Mouse (Mus musculus) liver, adult (tissue): ENCODE results near the gene Aoc2.

Experiments
- GATA4 ChIP-seq: IDR thresholded peaks from 2 replicates; pipeline ENCODE4 v1.6.1; 2014; ENCODE audit warnings: mild to moderate bottlenecking, low read length; ENCODE audit not compliant: insufficient replicate concordance

Gene Aoc2

DNA sequence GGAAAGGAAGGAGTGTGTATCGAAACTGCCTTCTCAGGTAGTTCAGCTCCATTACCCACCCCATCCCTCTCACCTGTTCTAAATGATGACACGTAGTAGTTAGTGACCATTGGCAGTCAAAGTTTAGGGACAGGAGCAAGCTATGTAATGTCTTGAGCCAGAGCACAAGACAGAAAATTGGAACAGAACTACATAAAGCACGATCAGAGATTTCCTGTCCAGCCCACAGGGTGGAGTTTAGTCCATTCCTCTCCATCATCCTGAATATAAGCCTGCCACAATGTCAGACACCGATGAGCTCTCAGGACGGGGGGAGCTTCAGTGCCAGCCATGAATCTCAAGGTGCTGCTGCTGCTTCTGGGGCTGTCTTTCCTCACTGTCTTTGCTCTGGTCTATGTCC lies at the start of gene Aoc2:
Gene Aoc2 (plus strand): TSS at position 301 of the 400 bp plus-strand sequence.
- TF ChIP-seq GATA4 = no peak

DNA sequence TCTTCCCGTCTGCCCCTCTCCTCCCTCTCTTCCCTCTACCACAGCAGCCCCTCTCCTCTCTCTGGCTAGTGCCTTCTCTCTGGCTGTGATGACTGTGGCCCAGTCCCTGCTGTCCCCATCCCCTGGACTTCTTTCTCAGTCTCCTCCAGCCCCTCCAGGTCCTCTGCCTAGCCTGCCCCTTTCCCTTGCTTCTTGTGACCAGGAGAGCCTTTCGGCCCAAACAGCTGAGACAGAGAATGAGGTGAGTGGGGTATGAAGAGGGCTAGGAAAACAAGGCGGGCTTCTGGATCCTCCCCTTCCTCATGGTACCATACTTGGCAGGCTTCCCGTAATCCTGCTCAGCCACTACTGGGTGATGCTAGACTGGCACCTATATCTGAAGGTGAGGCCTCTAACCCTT lies 49.6 kb upstream of the Aoc2 start:
- TF ChIP-seq GATA4 = no peak

DNA sequence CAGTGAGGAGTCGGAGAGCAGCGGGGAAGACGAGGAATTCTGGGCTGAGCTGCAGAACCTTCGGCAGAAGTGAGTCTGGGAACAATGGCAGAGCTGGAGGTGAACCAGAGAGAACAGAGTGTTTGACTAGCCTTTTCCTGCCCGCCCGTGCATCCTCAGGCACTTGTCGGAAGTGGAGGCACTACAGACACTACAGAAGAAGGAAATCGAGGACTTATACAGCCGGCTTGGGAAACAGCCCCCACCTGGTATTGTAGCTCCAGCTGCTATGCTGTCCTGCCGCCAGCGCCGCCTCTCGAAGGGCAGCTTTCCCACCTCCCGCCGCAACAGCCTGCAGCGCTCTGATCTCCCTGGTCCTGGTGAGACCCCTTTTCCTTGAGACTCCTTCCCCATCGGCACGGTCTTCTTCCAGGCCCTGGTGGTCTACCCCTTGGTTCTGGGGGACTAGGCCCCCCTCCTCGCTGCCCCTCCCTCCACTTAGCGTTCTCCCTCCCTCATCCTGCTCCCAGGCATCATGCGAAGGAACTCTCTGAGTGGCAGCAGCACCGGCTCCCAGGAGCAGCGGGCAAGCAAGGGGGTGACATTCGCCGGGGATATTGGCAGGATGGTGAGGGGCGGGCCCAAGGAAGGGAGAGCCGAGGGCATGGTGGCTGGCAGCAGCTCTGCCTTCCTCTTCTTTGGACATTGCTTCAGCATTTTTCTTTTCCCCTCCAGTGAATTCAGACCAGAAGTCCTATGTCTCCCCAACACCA lies 48.4 kb upstream of the Aoc2 start:
- no peak for TF ChIP-seq GATA4

DNA sequence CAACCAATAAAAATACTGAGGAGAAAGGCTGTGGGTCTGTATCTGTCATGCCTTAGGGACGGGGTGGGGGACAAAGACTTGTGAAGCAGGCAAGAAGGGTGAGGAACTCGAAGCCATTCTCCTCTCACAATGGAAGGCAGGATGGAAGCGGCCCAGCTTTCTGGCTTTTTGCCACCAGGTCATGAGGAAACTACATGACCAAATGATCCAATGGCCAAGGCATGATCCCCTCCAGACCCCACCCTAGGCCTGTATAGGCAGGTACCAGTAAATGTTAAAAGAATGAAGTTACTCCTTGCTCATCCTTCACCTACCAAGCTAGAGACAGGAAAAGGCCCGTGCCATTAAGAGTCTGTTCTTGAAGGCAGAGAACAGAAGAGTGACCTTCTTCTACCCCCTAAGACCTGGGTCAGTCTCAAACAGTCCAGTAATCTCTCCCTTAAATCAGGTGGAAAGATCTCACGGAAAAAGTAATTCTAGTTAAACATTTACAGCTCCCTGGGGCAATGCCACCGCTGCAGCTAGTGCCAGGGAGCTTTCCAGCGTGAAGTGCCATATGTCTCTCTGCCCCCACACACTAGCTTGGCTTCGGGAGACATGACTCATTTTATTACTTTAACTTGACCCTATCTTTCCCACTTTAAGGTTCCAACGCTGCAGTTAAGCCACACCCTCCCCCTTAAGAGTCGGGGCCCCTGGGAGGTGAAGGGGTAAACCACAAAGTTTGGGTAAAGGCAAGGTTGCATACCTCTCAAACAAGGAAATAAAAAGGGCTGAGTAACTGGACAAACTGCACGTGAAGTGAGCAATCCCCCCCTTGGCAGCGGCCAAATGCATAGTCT lies 47.3 kb upstream of the Aoc2 start:
- TF ChIP-seq GATA4 = peak; percentile 64

DNA sequence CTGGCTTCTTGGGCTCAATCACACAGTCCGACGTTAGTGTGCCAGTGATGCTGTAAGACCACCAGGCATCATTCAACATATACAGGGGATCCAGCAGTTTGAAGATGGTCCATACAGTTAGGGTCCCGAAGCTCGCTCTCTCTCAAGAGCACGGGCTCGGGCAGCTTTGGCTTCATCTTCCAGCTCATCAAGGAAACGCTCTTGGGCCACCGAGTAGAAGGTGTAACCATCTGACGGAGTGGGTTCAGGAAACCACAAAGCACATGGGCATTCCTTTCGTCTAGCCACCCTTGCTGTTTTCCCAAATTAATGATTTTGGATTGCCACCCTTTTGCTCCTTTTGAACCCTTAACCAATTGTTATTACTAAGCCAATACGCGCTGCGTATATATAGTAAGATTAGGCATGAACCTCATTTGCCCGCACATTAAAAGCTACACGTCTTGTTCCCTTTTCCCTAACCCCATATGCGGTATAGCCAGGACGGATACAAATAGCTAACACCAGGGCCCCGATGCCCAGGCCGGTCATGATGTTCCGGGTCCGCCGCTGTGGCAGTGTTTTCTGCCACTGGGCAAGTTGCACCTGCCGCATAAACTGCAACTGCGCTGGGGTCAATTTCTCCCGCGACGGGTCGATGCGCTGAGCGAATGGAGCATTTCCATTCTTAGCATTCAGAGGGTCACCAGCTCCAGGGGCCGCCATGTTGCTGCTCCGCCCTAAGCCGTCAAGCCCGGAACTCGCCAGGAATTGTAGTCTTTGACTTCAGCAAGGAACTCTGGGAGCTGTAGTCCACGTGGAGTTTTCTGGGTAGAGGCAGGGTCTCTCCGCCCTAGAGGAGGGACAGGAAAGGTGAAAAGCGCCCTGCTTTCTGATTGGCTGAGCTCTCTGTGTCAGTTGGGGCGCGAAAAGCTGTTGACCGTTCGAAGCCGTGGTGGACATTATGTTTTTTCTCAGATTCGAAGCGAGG lies 46.4 kb upstream of the Aoc2 start, which contains the start of the genes Cntd1 and Coa3:
Gene Cntd1 (plus strand): TSS at position 790 of the 970 bp plus-strand sequence.
Gene Coa3 (minus strand): TSS at position 892 of the 970 bp plus-strand sequence.
- no peak for TF ChIP-seq GATA4

DNA sequence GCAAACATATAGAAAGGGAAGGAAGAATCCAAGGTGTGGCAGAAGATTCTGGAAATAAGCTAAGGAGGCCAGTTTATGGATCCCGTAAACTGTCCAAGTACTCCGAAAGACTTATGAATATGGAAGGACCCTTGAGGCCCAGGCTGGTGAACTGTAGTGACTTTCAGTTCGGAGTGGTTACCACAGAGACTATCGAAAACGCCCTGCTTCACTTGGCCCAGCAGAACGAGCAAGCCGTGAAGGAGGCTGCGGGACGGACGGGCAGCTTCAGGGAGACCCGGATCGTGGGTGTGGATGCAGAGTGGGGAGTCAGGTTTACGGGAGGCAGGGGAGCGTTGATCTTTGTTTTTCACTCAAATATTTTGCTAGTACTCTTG lies 45.7 kb upstream of the Aoc2 start:
- TF ChIP-seq GATA4 = no peak

DNA sequence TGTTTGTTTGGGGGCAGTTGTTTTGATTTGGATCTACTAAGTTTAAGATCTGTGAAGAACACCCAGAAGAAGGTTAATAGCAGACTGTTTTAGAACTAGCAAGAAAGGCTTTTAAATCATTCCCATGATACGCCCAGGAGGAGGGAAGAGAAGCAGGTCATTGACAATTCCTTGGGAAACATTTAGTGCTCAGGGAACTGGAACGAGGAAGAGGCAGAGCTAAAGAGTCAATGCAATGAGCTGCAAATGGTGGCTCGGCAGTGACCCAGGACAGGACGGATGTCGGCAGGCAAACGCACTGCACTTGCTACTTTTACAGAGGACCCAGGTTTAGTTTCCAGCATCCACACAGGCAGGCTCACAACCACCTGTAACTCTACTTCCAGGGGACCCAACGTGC lies 44.0 kb upstream of the Aoc2 start:
- no peak for TF ChIP-seq GATA4

DNA sequence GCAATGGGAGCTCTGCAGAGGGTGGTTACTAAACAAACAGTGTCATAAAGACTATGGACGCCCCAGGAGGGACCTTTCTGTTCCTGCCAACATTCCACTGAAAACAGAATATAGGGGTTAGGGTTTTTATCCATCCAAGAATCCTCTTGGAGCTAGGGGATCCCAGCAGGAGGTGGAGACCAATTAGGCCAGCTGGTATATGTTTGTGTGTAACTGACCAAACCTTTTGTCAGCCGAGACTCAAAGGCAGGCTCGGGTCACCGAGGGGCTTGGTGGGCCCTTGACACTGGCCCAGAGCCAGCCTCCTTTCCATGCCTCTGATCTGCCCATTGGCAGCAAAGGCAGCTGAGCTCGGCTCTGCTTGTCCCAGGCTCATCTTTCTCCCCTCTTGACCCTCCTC lies 42.0 kb upstream of the Aoc2 start:
- TF ChIP-seq GATA4 = no peak

DNA sequence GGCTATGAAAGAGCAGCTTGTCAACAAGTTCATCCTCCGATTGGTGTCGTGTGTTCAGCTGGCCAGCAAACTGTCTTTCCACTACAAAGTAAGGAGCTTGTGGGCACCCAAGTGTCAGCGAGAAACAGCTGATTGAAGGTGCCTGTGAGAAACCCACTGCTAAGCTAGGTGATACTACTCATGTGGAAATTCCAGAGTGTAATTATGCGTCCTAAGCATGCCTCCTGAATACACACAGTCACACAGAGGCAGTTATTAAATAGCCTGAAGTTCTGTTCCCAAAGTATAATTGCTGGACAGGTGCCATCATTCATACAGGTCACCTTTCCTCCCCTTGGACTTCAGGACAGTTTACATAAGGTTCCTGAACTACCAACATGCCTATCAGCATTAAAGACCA lies 41.1 kb upstream of the Aoc2 start:
- no peak for TF ChIP-seq GATA4

DNA sequence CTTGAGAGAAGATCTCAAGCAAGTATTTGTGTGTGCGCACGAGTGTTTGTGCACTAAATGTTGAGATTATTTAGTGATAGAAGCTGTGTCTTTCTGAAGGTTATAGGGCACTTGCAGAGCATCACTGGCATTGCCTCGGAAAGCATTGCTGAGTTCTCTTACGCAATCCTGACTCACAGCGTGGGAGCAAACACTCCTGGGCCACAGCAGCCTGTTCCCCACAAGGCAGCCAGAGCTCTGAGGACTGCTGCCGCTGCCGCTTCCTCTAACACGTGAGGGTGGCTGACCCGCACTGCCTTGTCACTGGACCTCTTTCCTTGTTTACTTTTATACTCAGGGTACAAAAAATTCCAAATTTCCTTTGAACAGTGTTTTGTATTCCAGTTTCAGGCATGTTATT lies 37.6 kb upstream of the Aoc2 start:
- TF ChIP-seq GATA4 = no peak

DNA sequence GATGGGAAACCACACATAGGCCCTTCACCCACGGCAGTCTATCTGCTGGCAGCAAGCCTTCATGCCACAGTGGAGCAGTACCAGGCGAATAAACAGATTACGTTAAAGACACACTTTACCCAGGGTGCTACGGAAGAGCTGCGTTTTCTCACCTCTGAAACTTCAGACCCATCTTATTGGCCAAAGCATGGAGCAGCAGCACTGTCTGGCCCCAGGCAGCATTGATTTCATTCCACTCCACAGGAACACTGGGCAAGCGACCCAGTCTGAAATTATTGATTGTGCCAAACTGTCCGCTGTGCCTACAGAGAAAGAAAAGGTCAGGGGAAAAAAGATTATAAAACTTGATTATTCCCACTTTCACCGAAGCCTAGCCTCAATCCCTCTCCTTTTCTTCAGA lies 33.6 kb upstream of the Aoc2 start:
- no peak for TF ChIP-seq GATA4

DNA sequence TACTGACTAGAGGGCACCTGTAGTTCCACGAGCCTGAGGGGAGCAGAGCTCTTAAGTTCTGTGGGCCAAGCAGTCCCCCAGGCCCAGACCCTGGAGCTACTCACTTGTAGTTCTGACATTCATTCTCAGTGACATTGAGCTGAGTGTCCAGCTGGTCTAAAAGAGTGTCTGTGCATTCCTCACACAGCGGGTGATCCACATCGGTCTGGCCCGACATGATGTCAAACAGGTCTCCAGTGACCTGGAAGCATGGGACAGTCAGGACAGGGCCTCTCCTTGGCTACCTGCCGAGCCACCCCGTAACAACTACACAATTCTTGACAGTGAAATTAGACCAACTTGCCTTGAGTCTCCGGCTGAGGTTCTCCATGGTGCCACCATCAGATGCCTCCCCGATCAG lies 29.7 kb upstream of the Aoc2 start:
- TF ChIP-seq GATA4 = no peak

DNA sequence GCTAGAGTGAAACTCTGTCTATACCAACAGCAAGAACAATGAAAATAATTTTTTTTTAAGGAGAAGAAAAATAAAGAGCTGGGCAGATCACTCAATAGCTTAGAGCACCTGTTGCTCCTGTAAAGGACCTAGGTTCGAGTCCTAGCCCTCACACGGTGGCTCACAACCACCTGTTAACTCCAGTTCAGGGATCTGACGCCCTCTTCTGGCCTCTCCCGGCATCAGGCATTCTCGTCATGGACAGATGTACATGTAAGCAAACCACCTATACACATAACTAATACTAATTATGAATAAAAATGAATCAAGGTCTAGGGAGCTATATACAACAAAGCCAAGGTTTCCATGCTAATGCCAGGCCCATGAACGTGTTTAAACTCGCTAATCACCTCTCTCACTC lies 24.0 kb upstream of the Aoc2 start:
- TF ChIP-seq GATA4 = no peak

DNA sequence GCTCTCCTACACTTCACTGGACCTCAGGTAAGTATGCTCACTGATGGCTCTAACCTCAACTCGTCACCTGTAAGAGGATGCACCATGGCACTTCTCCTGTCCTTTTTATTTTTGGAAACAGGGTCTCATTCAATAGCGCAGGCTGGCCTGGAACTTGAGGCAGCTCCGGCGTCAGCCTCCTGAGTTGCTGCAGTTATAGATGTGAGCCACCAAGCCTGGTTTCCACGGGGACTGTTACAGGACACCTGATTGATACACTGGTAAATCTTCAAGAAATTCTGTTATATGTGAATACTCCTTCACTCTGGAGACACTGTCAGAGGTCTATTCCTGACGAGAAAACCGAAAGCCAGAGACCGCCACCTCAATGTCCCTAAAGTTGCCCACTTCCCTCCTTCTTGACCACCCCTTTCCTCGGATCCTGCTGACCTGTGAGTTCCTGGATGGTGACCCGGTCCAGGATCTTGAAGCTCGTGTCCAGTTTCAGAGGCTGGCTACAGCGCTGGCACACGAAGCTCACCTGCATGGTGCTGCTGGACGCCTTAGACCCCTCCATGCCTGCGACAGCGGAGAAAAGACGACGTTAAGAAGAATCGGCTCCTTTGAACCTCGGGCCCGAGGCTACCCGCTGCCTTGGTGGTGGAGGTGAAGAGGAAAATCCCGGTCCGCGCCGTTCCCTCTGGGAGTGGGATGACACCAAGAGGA lies 23.4 kb upstream of the Aoc2 start:
- TF ChIP-seq GATA4 = no peak

DNA sequence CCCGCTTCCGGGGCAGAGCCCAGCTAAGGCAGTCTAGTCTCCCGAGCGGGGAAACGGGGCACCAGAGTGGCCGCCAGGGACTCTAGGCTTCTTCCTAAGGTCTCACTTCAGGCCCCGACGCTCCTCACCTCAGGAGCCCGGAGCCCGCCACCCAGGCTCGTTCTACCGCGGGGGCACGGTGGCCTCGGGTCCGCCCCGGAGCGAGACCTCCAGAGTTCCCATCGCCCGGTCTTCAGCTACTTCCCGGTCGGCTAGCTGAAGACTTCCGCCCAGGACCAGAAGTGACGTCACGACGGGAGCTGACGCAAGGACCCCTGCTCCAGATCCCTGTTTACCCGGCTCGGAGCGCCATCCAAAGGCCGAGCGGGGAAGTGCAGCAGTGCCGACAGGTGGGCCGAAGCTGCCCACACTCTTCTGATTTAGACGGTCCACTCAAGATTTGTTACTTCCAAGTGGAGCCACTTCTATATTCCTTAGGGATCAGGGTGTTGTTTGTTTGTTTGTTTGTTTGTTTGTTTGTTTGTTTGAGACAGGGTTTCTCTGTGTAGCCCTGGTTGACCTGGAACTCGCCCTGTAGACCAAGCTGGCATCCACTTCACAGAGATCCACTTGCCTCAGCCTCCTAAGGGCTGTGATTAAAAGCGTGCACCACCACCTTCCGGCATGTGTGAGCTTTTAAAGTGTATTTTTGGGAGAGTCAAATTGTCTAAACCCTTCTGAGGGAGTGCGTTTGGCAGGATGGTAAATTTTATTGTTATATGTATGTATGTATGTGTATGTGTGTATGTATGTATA lies 22.7 kb upstream of the Aoc2 start, which contains the start of gene Becn1:
Gene Becn1 (minus strand): TSS at position 283 of the 795 bp plus-strand sequence.
- TF ChIP-seq GATA4 = no peak
